Mouse (Mus musculus): ENCODE data around the gene Kirrel2.

The Kirrel2 gene

GRCm38 (mm10) chr7:30413596-30413995 is 43.9 kb downstream of the Kirrel2 start, which contains the start of gene Tyrobp:
Gene Tyrobp (plus strand): TSS chr7:30413760.
- DNase-seq (ENCODE audit: low read depth) = no peak

DNA sequence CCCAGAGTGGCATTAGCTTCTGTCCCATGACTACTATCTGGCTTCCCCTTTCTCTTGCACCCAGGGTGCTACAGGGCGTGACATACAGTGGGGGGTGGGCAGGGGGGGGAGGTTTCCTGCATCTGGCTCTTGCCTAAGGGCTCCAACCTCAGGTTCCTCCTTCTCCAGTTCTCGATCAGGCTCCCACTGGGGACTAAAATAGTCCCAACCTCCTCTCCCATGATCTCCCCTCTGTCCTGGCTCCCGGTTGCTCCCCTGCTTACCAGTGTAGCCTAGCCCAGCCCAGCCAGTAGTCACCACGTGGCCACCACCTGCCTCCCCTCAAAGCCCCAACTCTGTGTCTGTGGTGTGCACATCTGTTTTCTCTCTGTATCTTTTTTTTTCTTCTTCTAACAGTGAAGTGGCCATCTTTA is 44.7 kb downstream of the Kirrel2 start:
- no peak for DNase-seq (ENCODE audit: low read depth)

DNA sequence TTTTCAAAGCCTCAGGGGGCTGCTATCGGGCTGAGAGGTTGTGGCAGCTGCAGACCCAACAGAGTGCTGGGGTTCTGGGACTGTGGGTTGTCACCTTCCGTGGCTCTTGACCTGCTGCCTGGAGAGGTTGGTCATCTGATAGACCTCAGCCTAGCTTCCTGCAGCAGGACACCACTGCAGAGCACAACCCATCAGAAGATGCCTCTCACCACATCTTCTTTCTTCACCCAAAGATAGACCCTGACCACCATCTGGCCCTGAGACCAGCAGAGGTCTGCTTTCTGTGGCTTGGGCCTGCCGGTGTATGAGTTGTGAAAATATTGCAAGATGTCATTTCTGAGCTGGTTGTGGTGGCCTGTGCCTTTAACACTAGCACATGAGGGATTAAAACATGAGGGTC is 46.5 kb downstream of the Kirrel2 start:
- no peak for DNase-seq (ENCODE audit: low read depth)

DNA sequence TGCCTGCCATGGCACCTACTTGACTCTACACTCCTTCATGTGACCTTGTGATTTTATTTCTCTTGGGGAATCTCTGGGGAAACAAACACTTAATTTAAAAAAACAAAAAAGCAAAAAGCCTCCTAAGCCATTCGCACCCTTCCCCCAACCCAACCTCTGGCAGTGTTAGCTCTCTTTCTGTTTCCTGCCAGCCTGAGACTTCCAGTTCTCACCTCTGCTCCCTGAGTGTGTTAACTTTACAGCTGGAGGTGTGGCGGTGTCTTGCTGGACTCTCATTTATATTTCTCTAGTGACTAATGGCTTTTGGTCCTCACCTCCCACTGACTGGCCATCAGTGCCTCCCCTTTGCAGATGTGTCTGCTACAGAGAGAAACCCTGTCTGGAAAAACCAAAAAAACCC is 47.7 kb downstream of the Kirrel2 start:
- no peak for DNase-seq (ENCODE audit: low read depth)

GRCm38 (mm10) chr7:30408639-30409038 is 48.9 kb downstream of the Kirrel2 start:
- DNase-seq (ENCODE audit: low read depth) = no peak

- DNase-seq (ENCODE audit: low read depth) = no peak
Measured at GRCm38 (mm10) chr7:30402343-30402742, 55.1 kb downstream of the Kirrel2 start.

DNA sequence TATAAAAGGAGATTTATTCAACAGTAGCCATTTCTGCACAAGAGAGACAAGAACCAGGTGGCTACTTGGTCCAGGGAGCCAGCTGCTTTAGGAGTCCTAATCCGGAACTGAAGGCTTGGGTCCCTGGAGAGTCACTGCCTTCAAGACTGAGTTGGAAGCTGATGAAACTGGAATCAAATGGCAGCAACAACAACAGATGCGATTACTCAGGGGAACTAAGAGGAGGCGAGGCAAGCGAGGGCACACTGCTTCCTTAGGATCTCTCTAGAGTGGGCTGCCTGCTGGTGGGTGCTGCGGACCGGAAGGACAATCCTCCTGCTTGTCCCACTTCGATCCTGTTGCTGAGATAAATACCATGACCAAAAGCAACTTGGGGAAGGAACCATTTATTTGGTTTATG is 57.8 kb downstream of the Kirrel2 start:
- DNase-seq (ENCODE audit: low read depth) = no peak

Data from fibroblast of lung, adult 2 months (primary cell).